Mouse (Mus musculus): ENCODE results near the gene Zc3hav1l. TPM values are rescaled to one million over a fixed set of nuclear protein-coding genes. Genes with fewer than 3 reads are reported as not detected.
A peak's percentile ranks its signal among the peaks of the same experiment; 100 is the strongest.

The Zc3hav1l gene
- total RNA-seq, 2 experiments from 2014 or later, result 8.0 to 9.4 TPM

DNA sequence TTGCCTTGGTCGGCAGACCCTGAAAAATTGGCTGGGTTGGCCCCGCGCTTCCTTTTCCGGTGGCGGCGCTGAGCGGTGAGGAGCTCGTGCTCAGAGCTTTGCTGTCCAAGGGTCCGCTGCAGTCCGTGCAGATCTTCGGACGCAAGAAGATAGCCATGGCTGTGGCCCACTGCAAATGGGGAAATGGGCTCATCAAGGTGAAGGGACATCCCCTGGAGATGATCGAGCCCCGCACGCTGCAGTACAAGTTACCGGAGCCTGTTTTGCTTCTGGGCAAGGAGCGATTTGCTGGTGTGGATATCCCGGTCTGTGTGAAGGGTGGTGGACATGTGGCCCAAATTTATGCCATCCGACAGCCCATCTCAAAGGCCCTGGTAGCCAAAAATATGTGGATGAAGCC, 14.6 kb downstream of the Zc3hav1l start:
- intact Hi-C loops (cut with DNase I), result no loop called here

DNA sequence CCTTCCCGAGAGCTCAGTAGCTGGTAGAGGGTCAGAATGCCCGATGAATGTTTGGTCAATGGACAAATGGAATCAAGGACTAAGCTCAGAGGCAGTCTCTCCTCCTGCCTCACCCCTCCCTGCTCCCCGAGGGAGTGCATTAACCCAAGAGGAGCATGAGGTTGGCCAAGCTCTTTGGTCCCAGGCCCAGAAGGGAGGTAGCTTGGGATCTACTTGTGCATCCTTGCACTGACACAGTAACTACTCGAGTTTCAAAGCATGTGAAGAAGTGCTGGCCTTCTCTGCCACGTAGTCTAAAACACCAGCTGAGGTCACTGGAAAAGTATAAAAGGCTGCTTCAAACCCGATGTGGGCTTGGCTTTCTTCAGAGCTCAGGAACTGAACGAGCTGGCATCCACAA, 34.6 kb downstream of the Zc3hav1l start:
- intact Hi-C loops (cut with DNase I), result no loop called here
- DNase-seq, result no peak

More for the DNA sequence above, 14.6 kb downstream of the Zc3hav1l start:
- DNase-seq, result no peak

- no peak for DNase-seq
- intact Hi-C loops (cut with DNase I), result no loop called here
These were observed 35.5 kb downstream of the Zc3hav1l start for GRCm38 (mm10) chr6:38263393-38264159.

- intact Hi-C loops (cut with DNase I), result no loop called here
- no peak for DNase-seq
These were observed 37.2 kb downstream of the Zc3hav1l start for GRCm38 (mm10) chr6:38261877-38262276.

GRCm38 (mm10) chr6:38257506-38257905, 41.6 kb downstream of the Zc3hav1l start:
- intact Hi-C loops (cut with DNase I), result no loop called here
- no peak for DNase-seq

GRCm38 (mm10) chr6:38256793-38257192, 42.3 kb downstream of the Zc3hav1l start:
- intact Hi-C loops (cut with DNase I), result no loop called here
- no peak for DNase-seq

GRCm38 (mm10) chr6:38255794-38256193, 43.3 kb downstream of the Zc3hav1l start:
- intact Hi-C loops (cut with DNase I), result no loop called here
- no peak for DNase-seq

DNA sequence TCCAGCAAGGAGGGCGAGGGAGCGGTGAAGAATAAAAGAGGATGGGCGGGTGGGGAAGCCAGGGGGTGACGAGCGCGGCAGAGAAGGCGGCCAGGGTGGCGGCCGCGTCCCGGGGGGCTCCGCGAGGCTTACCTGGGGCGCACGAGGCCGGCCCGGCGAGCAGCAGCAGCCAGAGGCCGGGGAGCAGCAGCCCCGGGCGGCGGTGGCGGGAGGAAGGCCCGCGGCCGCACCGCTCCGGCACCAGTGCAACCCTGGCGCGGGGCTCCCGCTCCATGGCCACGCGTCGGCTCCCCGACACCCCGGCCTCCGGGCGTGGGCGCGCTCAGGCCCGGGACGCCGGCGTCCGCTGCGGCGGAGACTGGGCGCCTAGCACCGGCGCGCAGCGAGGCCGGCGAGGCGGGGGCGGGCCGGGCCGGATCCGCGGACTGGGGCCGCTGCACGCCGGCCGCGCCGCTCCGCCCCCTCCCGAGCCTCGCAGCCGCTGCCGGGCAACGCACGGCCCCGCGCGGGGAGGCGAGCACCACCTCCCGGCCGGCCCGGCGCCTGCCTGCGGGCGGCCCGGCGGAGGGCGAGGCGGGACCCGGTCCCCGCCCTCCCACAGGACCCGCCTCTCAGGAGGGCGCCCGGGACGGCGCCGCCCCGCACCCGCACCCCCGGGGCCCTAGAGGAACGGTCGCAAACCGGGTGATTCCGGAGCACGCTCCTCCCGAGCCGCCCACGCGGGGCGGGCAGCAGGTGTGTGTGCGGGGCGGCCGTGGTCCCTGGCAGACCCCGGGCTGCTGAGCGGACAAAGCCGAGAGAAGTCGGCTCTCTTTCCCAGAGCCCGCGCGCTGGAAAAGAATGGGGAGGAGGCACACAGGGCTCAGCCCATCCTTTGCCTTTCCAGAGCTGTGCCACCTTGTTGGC, 45.1 kb downstream of the Zc3hav1l start, which contains the start of gene D630045J12Rik:
Gene D630045J12Rik (minus strand): TSS at position 274 of the 906 bp plus-strand sequence.
- intact Hi-C loops (cut with DNase I), result no loop called here
- DNase-seq, result peak; percentile 67

DNA sequence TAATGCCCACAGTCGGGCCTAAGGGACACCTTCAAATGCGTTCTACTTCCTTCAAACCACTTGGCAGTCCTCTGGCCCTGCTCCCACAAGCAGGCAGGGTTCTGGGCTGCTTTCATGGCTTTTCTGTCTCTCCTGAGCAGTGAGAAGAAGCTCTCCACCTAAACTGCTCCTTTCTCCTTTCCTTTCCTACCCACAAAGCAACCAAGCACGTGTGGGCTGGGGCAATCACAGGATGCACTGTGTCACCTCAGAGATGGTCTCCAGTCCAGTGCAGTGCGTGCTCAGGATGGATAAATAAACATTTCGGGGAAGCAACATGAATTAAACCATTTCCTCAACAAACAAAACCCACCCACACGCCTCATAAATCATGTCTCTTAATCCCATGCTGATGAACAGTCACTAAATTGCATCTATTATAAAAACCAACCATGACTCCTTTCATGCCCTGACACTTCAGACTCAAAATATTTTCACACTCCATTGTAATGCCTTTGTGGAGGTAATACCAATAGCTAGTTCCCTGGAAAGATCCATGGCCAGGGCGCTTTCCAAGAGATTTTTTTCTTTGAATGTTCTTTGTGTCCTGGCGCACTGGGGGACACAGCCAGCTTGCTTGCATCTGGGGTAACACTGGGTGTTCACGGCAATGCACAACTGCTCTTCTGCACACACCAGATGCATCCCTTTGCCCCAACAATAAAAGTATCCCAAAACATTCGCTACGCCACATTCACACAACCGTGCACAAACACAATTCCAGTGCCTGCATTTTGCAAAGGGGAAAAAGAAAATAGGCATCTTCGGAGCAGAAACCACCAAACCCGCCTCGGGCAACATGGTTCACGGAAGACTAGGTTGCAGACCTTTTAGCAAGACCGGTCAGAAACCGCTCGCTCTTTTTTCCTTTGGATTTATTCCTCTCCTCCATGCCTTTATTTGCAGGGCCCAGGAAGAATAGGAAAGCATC, 46.0 kb downstream of the Zc3hav1l start:
- DNase-seq, result no peak
- intact Hi-C loops (cut with DNase I), result no loop called here

DNA sequence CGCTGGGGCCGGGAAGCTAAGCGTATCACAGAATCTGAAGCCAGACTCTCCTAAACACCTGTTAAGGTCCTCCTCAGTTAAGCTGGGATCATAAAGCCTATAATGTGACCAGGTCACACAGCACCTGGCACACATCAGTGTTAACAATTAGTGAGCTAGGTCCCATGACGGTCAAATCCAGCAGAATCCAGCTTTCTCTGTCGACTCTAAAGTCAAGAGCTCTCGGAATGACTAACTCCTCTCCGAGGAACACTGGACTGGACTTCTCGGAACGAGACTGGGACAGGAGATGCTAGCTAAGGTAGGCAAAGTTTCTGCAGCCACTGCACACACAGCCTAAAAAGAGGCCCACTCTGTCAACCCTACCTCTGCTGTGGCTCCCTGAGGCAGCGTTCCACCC, 46.9 kb downstream of the Zc3hav1l start:
- DNase-seq, result no peak
- intact Hi-C loops (cut with DNase I), result no loop called here

DNA sequence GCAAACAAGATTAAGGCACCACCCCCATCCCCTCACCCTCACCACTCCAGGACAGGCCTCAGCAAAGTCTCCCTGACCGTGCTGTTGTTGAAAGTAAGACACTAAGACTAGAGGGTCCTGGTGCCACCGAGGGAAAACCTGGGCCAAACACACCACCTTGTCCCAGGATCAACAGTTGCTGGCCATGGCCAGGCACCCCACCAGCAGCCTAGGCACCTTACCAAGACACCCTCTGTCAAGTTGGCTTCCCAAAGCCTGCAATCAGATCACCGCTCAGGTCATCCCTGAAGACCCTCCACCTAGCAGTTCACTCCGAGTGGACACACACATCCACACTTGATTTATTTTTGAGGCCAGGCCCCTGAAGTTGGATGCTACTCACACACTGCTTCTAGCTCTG, 47.6 kb downstream of the Zc3hav1l start:
- intact Hi-C loops (cut with DNase I), result no loop called here
- peak; percentile 19 for DNase-seq

GRCm38 (mm10) chr6:38247362-38247761, 51.7 kb downstream of the Zc3hav1l start:
- DNase-seq, result no peak
- intact Hi-C loops (cut with DNase I), result no loop called here

DNA sequence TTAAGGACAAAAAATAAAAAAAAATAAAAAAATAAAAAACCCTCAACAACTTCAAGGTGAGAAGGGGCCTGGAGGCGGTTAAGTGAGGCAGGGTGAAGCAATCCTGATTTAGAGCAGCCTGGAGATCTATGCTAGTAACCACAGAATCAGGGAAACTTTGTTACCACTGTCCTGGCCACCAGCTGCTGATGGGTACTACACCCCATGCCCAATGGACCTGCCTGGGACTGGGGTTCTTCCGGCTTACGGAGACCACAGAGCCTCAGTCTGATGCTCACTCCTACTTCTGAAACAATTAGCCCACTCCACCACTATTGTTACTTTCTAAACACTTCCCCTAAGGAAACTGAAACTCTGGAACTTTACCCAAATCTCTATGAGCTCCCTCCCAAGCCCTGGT, 54.3 kb downstream of the Zc3hav1l start:
- intact Hi-C loops (cut with DNase I), result no loop called here
- DNase-seq, result no peak

GRCm38 (mm10) chr6:38244167-38244566, 54.9 kb downstream of the Zc3hav1l start:
- DNase-seq, result no peak
- intact Hi-C loops (cut with DNase I), result no loop called here

DNA sequence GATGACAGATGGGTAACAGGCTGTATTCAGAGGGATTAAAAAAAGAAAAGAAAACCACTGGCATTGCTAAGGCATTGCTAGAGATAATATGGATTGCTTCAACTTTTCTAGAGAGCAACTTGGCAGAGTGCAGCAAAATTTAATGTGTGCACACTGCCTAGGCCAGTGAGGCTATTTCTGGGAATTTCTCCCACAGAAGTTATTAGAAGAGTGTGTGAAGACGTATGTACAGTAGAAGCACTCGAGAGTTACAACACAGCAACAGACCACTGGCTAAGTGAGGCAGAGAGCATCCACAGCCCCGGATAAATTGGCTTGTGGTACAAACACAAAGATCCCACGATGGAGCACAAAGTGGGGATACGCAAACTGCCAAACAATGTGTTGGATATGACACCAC, 56.2 kb downstream of the Zc3hav1l start:
- intact Hi-C loops (cut with DNase I), result no loop called here
- no peak for DNase-seq

DNA sequence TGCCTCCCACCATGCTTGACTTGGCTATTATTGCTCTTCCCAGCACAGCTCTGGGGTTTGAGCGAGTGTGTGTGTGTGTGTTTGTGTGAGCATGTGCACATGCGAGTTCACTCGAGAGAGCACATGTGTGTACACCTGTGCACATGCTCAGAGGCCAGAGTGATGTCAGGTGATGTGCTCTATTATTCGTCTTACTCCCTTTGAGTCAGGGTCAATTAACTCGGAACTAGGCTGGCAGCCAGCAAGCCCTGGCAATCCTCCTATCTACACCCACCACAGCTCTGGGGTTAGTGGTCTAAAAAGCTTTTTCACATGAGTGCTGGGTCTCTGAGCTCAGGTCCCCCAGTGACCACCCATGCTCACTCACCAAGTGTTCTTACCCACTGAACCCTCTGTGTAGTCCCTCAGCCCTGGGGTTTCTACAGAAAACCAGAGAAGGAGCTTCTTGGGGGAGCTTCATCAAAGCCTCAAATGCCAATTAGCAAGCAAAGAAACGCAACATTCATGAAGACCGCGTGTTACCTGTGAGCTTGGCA, 56.7 kb downstream of the Zc3hav1l start:
- DNase-seq, result peak; percentile 33
- intact Hi-C loops (cut with DNase I), result no loop called here

- DNase-seq, result no peak
- intact Hi-C loops (cut with DNase I), result no loop called here
These were observed 57.6 kb downstream of the Zc3hav1l start for GRCm38 (mm10) chr6:38241508-38241907.

DNA sequence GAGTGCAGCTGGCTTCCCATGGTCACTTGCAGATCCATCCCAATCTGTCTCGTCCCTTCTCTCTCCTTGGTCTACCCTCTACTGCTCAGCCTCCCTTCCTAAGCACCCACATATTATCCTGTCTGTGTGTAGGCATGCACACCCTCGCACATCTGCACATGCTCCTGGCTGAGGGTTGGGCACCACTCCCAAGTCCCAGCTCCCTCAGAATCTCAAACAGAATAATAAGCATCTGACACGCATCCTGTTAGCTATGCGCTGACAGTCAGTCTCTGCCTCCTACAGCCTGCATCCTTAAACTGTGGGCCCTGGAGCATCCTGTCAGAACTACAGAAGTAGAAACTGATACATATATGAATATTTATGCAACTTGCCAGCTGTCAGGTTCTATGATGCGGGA, 58.4 kb downstream of the Zc3hav1l start:
- DNase-seq, result no peak
- intact Hi-C loops (cut with DNase I), result no loop called here

DNA sequence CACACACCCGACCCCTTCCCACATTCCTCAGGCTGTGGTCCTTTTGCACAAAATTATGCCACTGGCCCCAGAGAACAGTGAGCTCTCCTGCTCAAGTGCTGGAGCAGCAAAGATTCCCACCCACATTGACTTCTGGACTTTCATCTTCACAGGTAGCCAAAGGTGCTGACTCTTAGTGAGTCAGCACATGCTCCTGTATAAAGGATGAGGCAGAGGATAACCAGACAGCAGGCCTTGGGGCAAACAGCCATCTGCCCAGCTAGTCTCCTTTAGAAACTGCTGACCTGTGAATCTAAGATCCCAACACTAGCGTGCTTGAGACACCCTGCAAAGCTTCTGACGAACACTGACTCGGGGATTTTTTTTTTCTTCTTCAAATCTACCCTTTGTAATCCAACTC, 60.7 kb downstream of the Zc3hav1l start:
- intact Hi-C loops (cut with DNase I), result no loop called here
- DNase-seq, result no peak
